Mouse (Mus musculus) heart, embryonic 11.5 days (tissue): ENCODE results near the gene Cfd. TPM values are rescaled to one million over a fixed set of nuclear protein-coding genes. Genes with fewer than 3 reads are reported as not detected.

ENCODE experiments used
- ATAC-seq: fragments of 200-750 bp; cut with Nextera tagmentation; replicated peaks from 2 replicates; pipeline ENCODE4 v1.8.0; 2017; ENCODE audit warnings: moderate library complexity; ENCODE audit not compliant: insufficient number of reproducible peaks, low FRiP score, low TSS enrichment
- H3K27ac ChIP-seq: fragments of 300-500 bp; sonication (generic); 2 replicates; pipeline ENCODE4 v1.5.1; 2014; ENCODE audit warnings: mild to moderate bottlenecking, low read depth, low read length
- H3K27me3 ChIP-seq: fragments of 300-500 bp; sonication (generic); 2 replicates; pipeline ENCODE4 v1.6.1; 2014; ENCODE audit warnings: mild to moderate bottlenecking, low read length, mixed read lengths; ENCODE audit not compliant: control insufficient read depth, insufficient read depth
- H3K36me3 ChIP-seq: fragments of 300-500 bp; sonication (generic); 2 replicates; pipeline ENCODE4 v1.6.1; 2014; ENCODE audit warnings: mild to moderate bottlenecking, low read length, moderate library complexity, mixed read lengths; ENCODE audit not compliant: control insufficient read depth, insufficient read depth
- H3K4me1 ChIP-seq: fragments of 300-500 bp; sonication (generic); 2 replicates; pipeline ENCODE4 v1.6.1; 2014; ENCODE audit warnings: low read length; ENCODE audit not compliant: control insufficient read depth, insufficient read depth
- H3K4me2 ChIP-seq: fragments of 300-500 bp; sonication (generic); 2 replicates; pipeline ENCODE4 v1.6.1; 2014; ENCODE audit warnings: mild to moderate bottlenecking, moderate library complexity
- H3K4me3 ChIP-seq: fragments of 300-500 bp; sonication (generic); 2 replicates; pipeline ENCODE4 v1.5.1; 2014; ENCODE audit warnings: low read depth, low read length
- H3K9ac ChIP-seq: fragments of 300-500 bp; sonication (generic); 2 replicates; pipeline ENCODE4 v1.6.1; 2014; ENCODE audit warnings: mild to moderate bottlenecking, low read depth, low read length, moderate library complexity
- H3K9me3 ChIP-seq: fragments of 300-500 bp; sonication (generic); replicated peaks from 2 replicates; pipeline ENCODE4 v1.6.1; 2016; ENCODE audit warnings: low read length; ENCODE audit not compliant: control insufficient read depth
- WGBS: fragments of 180-500 bp; shearing (Covaris S2); extraction: QIAGEN DNeasy Blood & Tissue Kit; methylation state at CpG from one replicate; pipeline ENCODE4 v1.1.7; 2014; ENCODE audit not compliant: insufficient replicate concordance; 5-methylcytosine and 5-hydroxymethylcytosine counted together
- polyA plus RNA-seq: library from polyadenylated mRNA; unstranded; fragments of >200 nt; fragmentation: Nextera tagmentation; extraction: Ambion mirVana; gene quantifications from 2 replicates; pipeline ENCODE4 v1.2.1, GENCODE M21; 2014

Gene Cfd
- polyA plus RNA-seq, 1 experiment from 2014 or later: not detected

DNA sequence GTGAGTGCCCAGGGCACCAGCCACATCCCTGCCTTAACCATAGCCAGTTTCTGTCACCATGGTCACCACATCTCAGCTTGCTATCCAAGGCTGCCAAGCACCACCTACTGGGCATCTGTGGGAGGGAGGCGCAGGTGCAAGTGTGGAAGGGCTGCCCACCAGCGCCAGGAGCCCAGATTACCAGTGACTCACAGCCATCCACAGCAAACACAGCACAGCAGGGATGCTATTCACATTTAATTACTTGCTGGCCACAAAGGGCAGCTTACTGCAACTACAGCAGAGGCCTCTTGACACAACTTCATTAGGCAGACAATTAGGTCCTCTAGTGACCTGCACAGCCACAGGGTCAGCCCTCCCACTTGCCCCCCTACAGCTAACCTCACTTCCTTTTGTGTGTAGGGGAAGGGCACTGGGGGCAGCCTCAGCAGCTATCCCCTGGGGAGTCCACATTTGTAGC lies 10.3 kb downstream of the Cfd start:
- no peak overlapping the region for H3K4me2 ChIP-seq
- no peaks in the 10 kb centered on the region for H3K4me1 ChIP-seq
- peaks cover 21% of the 10 kb centered on the region for H3K36me3 ChIP-seq
- H3K9ac ChIP-seq: no peak overlapping the region
- no peak overlapping the region for H3K27ac ChIP-seq
- no peaks in the 10 kb centered on the region for H3K9me3 ChIP-seq
- no peak overlapping the region for H3K4me3 ChIP-seq
- no peaks in the 10 kb centered on the region for H3K27me3 ChIP-seq
- whole genome bisulfite sequencing: 77% methylated on average over 2 of the region's 2 CpGs
- ATAC-seq: no peak

DNA sequence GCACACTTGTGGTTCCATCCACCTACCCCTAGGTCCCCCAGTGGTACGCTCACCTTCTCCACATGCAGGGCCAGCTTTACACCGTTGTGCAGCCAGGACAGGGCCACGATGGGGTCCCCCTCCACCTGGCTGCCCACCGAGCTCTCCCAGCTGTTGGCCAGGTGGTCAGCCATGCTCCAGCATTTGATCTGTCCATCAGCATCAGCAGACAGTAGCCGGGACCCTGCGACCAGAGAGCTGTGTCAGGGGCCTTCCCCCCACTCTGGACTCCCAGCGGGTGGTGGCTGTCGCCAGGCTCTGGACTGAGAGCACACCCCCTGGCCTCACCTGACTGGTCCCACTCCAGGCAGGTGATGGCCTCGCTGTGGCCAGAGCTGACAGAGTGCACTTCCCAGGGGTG lies 16.1 kb downstream of the Cfd start:
- Histone ChIP-seq H3K9me3 (no peaks in the 10 kb centered on the region), H3K4me2 (no peak overlapping the region), H3K4me1 (no peaks in the 10 kb centered on the region), H3K27me3 (no peaks in the 10 kb centered on the region), H3K4me3 (no peak overlapping the region), H3K36me3 (peaks cover 18% of the 10 kb centered on the region), H3K27ac (no peak overlapping the region), H3K9ac (no peak overlapping the region)
- 97% methylated on average over 9 of the region's 9 CpGs for WGBS
- no peak for ATAC-seq

DNA sequence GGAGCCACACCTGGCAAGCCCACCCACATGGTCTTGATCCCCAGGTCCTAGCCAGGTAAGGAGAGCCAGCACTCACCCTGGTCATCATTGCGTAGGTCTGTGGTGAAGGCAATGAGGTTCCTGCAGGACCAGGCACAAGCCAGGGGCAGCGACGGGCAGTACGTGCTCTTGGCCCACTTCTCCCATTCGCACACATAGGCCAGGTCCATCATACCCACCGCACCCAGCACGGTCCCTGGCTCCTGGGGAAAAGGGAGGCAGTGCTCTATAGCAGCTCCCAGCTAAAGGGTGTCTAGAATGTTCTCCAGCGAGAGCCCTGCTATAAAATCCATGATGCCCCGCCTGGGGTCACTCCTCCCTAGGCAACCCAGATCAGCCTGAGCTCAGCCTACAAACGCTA lies 16.8 kb downstream of the Cfd start:
- H3K27ac ChIP-seq: no peak overlapping the region
- H3K9me3 ChIP-seq: no peaks in the 10 kb centered on the region
- no peak overlapping the region for H3K9ac ChIP-seq
- H3K4me2 ChIP-seq: no peak overlapping the region
- peaks cover 18% of the 10 kb centered on the region for H3K36me3 ChIP-seq
- no peak overlapping the region for H3K4me3 ChIP-seq
- H3K4me1 ChIP-seq: no peaks in the 10 kb centered on the region
- no peaks in the 10 kb centered on the region for H3K27me3 ChIP-seq
- WGBS: 94% methylated on average over 10 of the region's 10 CpGs
- no peak for ATAC-seq

DNA sequence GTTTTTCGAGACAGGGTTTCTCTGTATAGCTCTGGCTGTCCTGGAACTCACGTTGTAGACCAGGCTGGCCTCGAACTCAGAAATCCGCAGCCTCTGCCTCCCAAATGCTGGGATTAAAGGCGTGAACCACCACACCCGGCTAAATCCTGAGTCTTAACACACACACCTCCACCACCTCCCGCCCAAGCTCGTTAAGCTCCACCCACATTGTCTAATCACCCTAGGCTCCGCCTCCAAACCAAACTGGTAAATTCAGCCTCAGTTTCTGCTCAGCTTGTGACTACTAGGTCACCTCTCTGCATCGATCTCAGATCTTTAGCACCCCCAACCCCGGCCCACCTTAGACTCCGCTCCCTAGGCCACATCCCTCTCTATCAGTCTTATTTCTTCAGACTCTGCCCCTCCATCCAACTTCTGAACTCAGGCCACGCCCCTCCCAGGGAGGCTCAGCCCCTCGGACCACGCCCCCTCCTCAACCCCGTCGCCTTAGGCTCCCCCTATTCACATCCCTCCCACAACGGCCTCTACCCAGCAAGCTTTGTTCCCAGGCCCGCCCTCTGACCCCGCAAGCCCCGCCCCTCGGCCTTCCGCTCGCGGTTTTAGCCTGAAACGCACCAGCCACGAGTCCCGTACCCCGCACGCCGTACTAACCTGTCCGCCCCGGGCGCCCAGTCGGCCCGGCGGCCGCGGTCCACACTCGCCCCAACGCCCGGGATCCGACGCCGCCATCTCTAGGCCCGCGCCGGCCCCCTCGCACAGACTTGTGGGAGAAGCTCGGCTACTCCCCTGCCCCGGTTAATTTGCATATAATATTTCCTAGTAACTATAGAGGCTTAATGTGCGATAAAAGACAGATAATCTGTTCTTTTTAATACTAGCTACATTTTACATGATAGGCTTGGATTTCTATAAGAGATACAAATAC lies 17.8 kb downstream of the Cfd start, which contains the start of gene Med16:
Gene Med16 (minus strand): TSS at position 757 of the 925 bp plus-strand sequence.
- ATAC-seq: peak; percentile 95
- Histone ChIP-seq H3K4me1 (no peaks in the 10 kb centered on the region), H3K9me3 (no peaks in the 10 kb centered on the region), H3K27ac (peak within 1 kb of the TSS; percentile 92), H3K4me2 (peak within 1 kb of the TSS; percentile 59), H3K27me3 (no peaks in the 10 kb centered on the region), H3K4me3 (peak within 1 kb of the TSS; percentile 71), H3K9ac (peak within 1 kb of the TSS; percentile 97), H3K36me3 (peaks cover 18% of the 10 kb centered on the region)
- WGBS: 3% methylated on average over 52 of the region's 52 CpGs

DNA sequence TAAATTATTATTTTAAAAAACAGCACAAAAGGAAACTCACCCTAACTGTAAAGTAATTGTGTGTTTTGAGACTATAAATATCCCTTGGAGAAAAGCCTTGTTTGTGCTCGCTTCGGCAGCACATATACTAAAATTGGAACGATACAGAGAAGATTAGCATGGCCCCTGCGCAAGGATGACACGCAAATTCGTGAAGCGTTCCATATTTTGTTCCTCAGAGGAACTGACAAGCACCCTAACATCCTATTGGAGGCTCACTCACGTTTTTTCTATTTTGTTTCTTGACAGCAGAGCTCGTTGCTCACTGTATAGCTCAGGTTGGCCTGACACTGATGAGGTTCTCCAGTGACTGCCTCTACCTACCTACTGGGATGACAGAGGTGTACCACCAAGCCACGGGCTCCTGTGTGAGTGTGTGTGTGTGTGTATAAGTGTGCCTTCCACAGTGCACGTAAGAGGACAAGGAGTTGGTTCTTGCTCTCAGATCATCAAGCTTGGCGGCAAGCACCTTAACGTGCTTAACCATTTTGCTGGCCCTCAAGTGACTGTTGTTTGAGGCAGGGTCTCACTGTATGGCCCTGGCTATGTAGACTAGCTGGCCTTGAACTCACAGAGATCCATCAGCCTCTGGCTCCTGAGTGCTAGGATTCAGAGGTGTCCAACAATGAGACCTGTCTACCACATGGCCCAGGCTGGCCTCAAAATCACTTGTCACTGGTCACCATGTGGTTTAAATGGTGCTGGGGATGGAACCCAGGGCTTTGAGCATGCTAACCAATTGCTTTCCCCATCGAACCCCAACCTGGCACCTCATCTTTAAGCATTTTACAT lies 18.7 kb downstream of the Cfd start:
- no peaks in the 10 kb centered on the region for H3K27me3 ChIP-seq
- H3K27ac ChIP-seq: peak overlapping the region; percentile 92
- peaks cover 16% of the 10 kb centered on the region for H3K36me3 ChIP-seq
- peaks cover 4% of the 10 kb centered on the region for H3K4me1 ChIP-seq
- peak overlapping the region; percentile 44; the same call in 1 of the 2 replicates for H3K9ac ChIP-seq
- peak overlapping the region; percentile 59 for H3K4me2 ChIP-seq
- H3K9me3 ChIP-seq: no peaks in the 10 kb centered on the region
- no peak overlapping the region; the same call in 1 of the 2 replicates for H3K4me3 ChIP-seq
- WGBS: 24% methylated on average over 14 of the region's 14 CpGs
- 0 out of 2 replicates have a peak, but pooled peaks have one; percentile 35 for ATAC-seq

DNA sequence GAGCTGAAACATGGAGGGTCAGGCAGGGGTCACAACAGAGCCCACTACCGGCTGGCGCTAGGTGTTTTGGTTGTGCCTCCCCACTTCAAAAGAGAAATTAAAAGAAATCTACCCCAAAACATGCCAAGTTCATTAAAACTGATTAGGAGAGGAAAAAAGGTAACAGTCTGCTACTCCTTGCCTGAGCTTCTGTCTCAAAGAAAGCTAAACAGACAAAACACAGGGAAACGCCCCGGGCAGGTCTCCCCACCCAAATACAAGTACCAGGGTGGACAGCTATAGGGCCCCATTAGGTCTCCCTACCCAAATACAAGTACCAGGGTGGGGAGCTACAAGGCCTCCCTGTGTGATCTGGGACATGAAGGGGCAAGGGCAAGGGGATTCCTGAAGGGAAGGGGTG lies 19.9 kb downstream of the Cfd start, which contains the start of gene Gm26602:
Gene Gm26602 (plus strand): TSS at position 301 of the 400 bp plus-strand sequence.
- 90% methylated on average over 4 of the region's 4 CpGs for WGBS
- no peaks in the 10 kb centered on the region for H3K9me3 ChIP-seq
- ATAC-seq: no peak
- peaks cover 16% of the 10 kb centered on the region for H3K4me1 ChIP-seq
- H3K4me3 ChIP-seq: no peak within 1 kb of the TSS
- no peak within 1 kb of the TSS for H3K27ac ChIP-seq
- no peak within 1 kb of the TSS for H3K4me2 ChIP-seq
- H3K36me3 ChIP-seq: peaks cover 7% of the 10 kb centered on the region; the same call in 1 of the 2 replicates
- H3K27me3 ChIP-seq: no peaks in the 10 kb centered on the region
- H3K9ac ChIP-seq: no peak within 1 kb of the TSS

DNA sequence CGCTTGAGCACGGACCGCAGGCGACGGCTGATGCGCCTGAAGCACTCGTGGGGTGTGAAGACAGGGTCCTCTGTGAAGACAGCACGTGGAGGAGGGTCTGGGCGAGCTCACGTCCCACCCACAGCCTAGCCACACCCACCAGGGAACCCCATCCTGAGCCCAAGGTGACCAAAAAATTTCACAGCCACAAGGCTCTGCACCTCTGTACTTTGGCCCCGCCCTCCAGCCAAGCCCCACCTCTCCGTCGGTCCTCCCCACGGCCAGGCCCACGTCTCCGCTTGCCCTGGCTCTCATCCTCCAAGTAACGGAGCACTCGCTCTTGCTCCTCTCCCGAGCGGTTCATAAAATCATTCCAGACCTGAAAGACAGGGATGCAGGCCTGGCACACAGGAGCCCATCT lies 21.8 kb downstream of the Cfd start:
- Histone ChIP-seq H3K27me3 (peaks cover under 1% of the 10 kb centered on the region; the same call in 1 of the 2 replicates), H3K4me2 (no peak overlapping the region), H3K27ac (no peak overlapping the region), H3K9ac (no peak overlapping the region), H3K36me3 (peaks cover 7% of the 10 kb centered on the region; the same call in 1 of the 2 replicates), H3K9me3 (no peaks in the 10 kb centered on the region), H3K4me3 (no peak overlapping the region), H3K4me1 (peaks cover 27% of the 10 kb centered on the region)
- 63% methylated on average over 20 of the region's 20 CpGs for WGBS
- ATAC-seq: no peak
